ENCODE assay signal across 7 mouse cellular contexts in genomic region chr17:15440463-15441121, GRCm38 (mm10). TPM values are rescaled to one million over a fixed set of nuclear protein-coding genes. Genes with fewer than 3 reads are reported as not detected.
DNase-seq lines count a peak whose midpoint lies in the region; ATAC-seq lines count a peak whose summit lies in the region.

No protein-coding gene starts in this region.

- no peaks in the 10 kb centered on the region for H3K36me3 ChIP-seq in embryonic facial prominence, embryonic 14.5 days (ENCODE audit: control insufficient read depth, insufficient read depth, low read length)
- H3K36me3 ChIP-seq in intestine, embryonic 16.5 days (ENCODE audit: control insufficient read depth, insufficient read depth, low read length), result no peaks in the 10 kb centered on the region
- no peaks in the 10 kb centered on the region for H3K36me3 ChIP-seq in megakaryocyte, embryonic 14.5 days (replicated peaks; ENCODE audit: low read length)

- 7% methylated on average over 9 of the region's 11 CpGs for WGBS in embryonic facial prominence, embryonic 14.5 days
- WGBS in intestine, embryonic 16.5 days, result 11% methylated on average over 11 of the region's 11 CpGs

- H3K27me3 ChIP-seq in embryonic facial prominence, embryonic 14.5 days (replicated peaks; ENCODE audit: control insufficient read depth, insufficient read depth, low read length), result no peaks in the 10 kb centered on the region
- no peaks in the 10 kb centered on the region for H3K27me3 ChIP-seq in intestine, embryonic 16.5 days (replicated peaks; ENCODE audit: control insufficient read depth, insufficient read depth, low read length)
- peaks cover 15% of the 10 kb centered on the region for H3K27me3 ChIP-seq in megakaryocyte, embryonic 14.5 days (replicated peaks)

- peak; percentile 95 for ATAC-seq in embryonic facial prominence, embryonic 14.5 days (ENCODE audit: low read depth)
- ATAC-seq in intestine, embryonic 16.5 days, result peak; percentile 66

- H3K27ac ChIP-seq in embryonic facial prominence, embryonic 14.5 days (replicated peaks; ENCODE audit: low read depth, low read length), result peak overlapping the region; percentile 59
- no peak overlapping the region for H3K27ac ChIP-seq in intestine, embryonic 16.5 days (ENCODE audit: low read length)

- no peaks in the 10 kb centered on the region for H3K9me3 ChIP-seq in embryonic facial prominence, embryonic 14.5 days (ENCODE audit: control insufficient read depth, low read length)
- H3K9me3 ChIP-seq in intestine, embryonic 16.5 days (ENCODE audit: control insufficient read depth, low read length), result no peaks in the 10 kb centered on the region
- H3K9me3 ChIP-seq in megakaryocyte, embryonic 14.5 days, result no peaks in the 10 kb centered on the region

- peak overlapping the region; percentile 34; the same call in 1 of the 2 replicates for H3K9ac ChIP-seq in embryonic facial prominence, embryonic 14.5 days (ENCODE audit: low read depth, low read length)
- H3K9ac ChIP-seq in intestine, embryonic 16.5 days (ENCODE audit: low read depth, low read length), result no peak overlapping the region

- peaks cover 11% of the 10 kb centered on the region for H3K4me1 ChIP-seq in embryonic facial prominence, embryonic 14.5 days (ENCODE audit: control insufficient read depth, insufficient read depth, low read length)
- peaks cover 10% of the 10 kb centered on the region for H3K4me1 ChIP-seq in intestine, embryonic 16.5 days (ENCODE audit: control insufficient read depth, insufficient read depth, low read length)
- peaks cover 41% of the 10 kb centered on the region for H3K4me1 ChIP-seq in megakaryocyte, embryonic 14.5 days

- peak overlapping the region; percentile 41 for H3K4me2 ChIP-seq in embryonic facial prominence, embryonic 14.5 days (ENCODE audit: low read depth, low read length)
- H3K4me2 ChIP-seq in intestine, embryonic 16.5 days (ENCODE audit: low read depth, low read length), result 0 out of 2 replicates have a peak overlapping the region, but pooled peaks have one; percentile 22

- 0 out of 2 replicates have a peak overlapping the region, but pooled peaks have one; percentile 8 for H3K4me3 ChIP-seq in embryonic facial prominence, embryonic 14.5 days (ENCODE audit: low read depth, low read length)
- H3K4me3 ChIP-seq in intestine, embryonic 16.5 days (ENCODE audit: low read length), result no peak overlapping the region
- peak overlapping the region; percentile 73 for H3K4me3 ChIP-seq in megakaryocyte, embryonic 14.5 days (replicated peaks)

- DNase-seq in right cerebral cortex, postnatal 14 days, result peak; percentile 13
- no peak for DNase-seq in right cerebral cortex, postnatal 25 days
- peak; percentile 82 for DNase-seq in embryonic facial prominence, embryonic 14.5 days (ENCODE audit: low spot score)
- no peak for DNase-seq in urinary bladder, adult 2 months (ENCODE audit: low spot score)
- DNase-seq in adrenal gland, adult 18-20 months (ENCODE audit: low spot score in 2 of 2), result no peak

RNA-seq across cellular contexts. Expression of gene Fam120b, which starts 44.6 kb away (rescaled TPM):
- 23.1 and 24.7 TPM in 2 replicates for polyA plus RNA-seq in embryonic facial prominence, embryonic 14.5 days (2014; fragmentation: Nextera tagmentation; extraction: Ambion mirVana)
- 26.8 and 27.4 TPM in 2 replicates for polyA plus RNA-seq in intestine, embryonic 16.5 days (2015; fragmentation: Nextera tagmentation; extraction: Ambion mirVana)
- polyA plus RNA-seq in megakaryocyte, embryonic 14.5 days (2012; ENCODE audit: insufficient read depth, low replicate concordance), result 1.4 and 1.5 TPM in 2 replicates
- polyA plus RNA-seq in urinary bladder, adult 2 months (2012; rRNA removed), result 16.9 and 18.1 TPM in 2 replicates
- total RNA-seq in adrenal gland, adult 18-20 months (2021), result 10 to 100 TPM; 19.9 to 22.1 TPM

RNA-seq across cellular contexts. Expression of gene Psmb1, which starts 59.0 kb away (rescaled TPM):
- 257 and 267 TPM in 2 replicates for polyA plus RNA-seq in embryonic facial prominence, embryonic 14.5 days (2014; fragmentation: Nextera tagmentation; extraction: Ambion mirVana)
- polyA plus RNA-seq in intestine, embryonic 16.5 days (2015; fragmentation: Nextera tagmentation; extraction: Ambion mirVana), result 238 and 252 TPM in 2 replicates
- 9.4 and 35.6 TPM in 2 replicates for polyA plus RNA-seq in megakaryocyte, embryonic 14.5 days (2012; ENCODE audit: insufficient read depth, low replicate concordance)
- polyA plus RNA-seq in urinary bladder, adult 2 months (2012; rRNA removed), result 145 and 185 TPM in 2 replicates
- 100 to 1,000 TPM; 166 to 169 TPM for total RNA-seq in adrenal gland, adult 18-20 months (2021)

RNA-seq across cellular contexts. Expression of gene Tbp, which starts 59.1 kb away (rescaled TPM):
- 46.6 and 49.3 TPM in 2 replicates for polyA plus RNA-seq in embryonic facial prominence, embryonic 14.5 days (2014; fragmentation: Nextera tagmentation; extraction: Ambion mirVana)
- polyA plus RNA-seq in intestine, embryonic 16.5 days (2015; fragmentation: Nextera tagmentation; extraction: Ambion mirVana), result 32.9 and 33.6 TPM in 2 replicates
- 0.92 and 1.4 TPM in 2 replicates for polyA plus RNA-seq in megakaryocyte, embryonic 14.5 days (2012; ENCODE audit: insufficient read depth, low replicate concordance)
- polyA plus RNA-seq in urinary bladder, adult 2 months (2012; rRNA removed), result 29.3 and 32.4 TPM in 2 replicates
- 10 to 100 TPM; 24.2 to 31.8 TPM for total RNA-seq in adrenal gland, adult 18-20 months (2021)

Comparison
In these comparisons a context has a peak if more than half of its experiments do, and no peak if none do; other contexts are left out.
1. DNase-seq: peak in right cerebral cortex, postnatal 14 days (single experiment) and embryonic facial prominence, embryonic 14.5 days (single experiment); none in right cerebral cortex, postnatal 25 days (single experiment), urinary bladder, adult 2 months (single experiment) and adrenal gland, adult 18-20 months (0 of 2).
2. RNA of gene Tbp, which starts 59.1 kb away (polyA plus RNA-seq): 46.6 to 49.3 TPM in embryonic facial prominence, embryonic 14.5 days, 32.9 to 33.6 TPM in intestine, embryonic 16.5 days and 29.3 to 32.4 TPM in urinary bladder, adult 2 months; 0.92 to 1.4 TPM in megakaryocyte, embryonic 14.5 days; every median in the first group is over 10 times any median in the second.